Mouse (Mus musculus): ENCODE results near the gene Mitf. TPM values are rescaled to one million over a fixed set of nuclear protein-coding genes. Genes with fewer than 3 reads are reported as not detected.

The Mitf gene
- polyA plus RNA-seq, 1 experiment from 2014 or later: 2.4 TPM

DNA sequence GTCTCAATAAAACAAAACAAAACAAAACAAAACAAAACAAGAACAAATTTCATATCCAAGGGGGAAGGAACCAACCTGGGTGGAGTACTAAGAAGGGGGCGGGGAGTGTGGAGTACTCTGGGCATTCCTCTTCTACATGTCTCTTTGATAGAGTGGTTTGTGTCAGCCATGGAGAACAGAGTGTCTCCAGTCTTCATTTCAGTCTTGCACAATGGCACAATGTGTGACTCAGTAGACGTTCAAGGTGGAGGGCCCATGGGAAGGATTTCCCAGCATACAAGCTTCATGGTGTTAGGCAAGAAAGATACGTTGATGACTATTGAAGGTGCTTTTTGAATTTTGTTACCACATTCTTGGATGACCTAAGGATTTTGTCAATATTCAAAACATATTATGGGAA lies 117.4 kb downstream of the Mitf start:
- WGBS: 87% methylated on average over 3 of the region's 3 CpGs
- Histone ChIP-seq H3K27me3 (no peaks in the 10 kb centered on the region), H3K4me3 (no peak overlapping the region), H3K27ac (no peak overlapping the region), H3K4me1 (peaks cover 5% of the 10 kb centered on the region; the same call in 1 of the 2 replicates), H3K4me2 (replicated peaks) (no peak overlapping the region), H3K9me3 (no peaks in the 10 kb centered on the region), H3K9ac (no peak overlapping the region), H3K36me3 (no peaks in the 10 kb centered on the region)
- no peak for ATAC-seq (ENCODE audit: low FRiP score, low read depth)

DNA sequence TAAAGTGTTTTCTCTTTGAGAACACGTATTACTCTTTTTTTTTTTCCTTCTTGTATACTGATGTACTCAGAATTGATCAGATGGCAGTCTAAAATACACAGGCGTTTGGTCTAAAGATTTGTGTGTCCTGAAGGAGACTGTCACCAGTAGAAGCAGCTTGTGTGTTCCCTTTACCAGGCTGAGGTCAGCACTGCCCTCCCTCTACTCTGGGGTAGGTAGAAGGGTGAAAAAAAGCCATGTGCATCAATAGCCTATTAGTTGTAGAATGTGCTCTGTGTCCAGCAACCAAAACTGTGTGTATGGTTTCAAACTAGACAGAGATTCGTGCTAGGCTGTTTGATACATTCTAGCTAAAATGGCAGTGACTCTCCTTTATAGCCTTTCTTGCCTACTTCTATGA lies 122.2 kb downstream of the Mitf start:
- Histone ChIP-seq H3K36me3 (no peaks in the 10 kb centered on the region), H3K4me1 (no peaks in the 10 kb centered on the region), H3K9ac (no peak overlapping the region), H3K27me3 (no peaks in the 10 kb centered on the region), H3K9me3 (no peaks in the 10 kb centered on the region), H3K4me2 (replicated peaks) (no peak overlapping the region), H3K4me3 (no peak overlapping the region), H3K27ac (no peak overlapping the region)
- 75% methylated on average over 3 of the region's 3 CpGs for WGBS
- no peak for ATAC-seq (ENCODE audit: low FRiP score, low read depth)

DNA sequence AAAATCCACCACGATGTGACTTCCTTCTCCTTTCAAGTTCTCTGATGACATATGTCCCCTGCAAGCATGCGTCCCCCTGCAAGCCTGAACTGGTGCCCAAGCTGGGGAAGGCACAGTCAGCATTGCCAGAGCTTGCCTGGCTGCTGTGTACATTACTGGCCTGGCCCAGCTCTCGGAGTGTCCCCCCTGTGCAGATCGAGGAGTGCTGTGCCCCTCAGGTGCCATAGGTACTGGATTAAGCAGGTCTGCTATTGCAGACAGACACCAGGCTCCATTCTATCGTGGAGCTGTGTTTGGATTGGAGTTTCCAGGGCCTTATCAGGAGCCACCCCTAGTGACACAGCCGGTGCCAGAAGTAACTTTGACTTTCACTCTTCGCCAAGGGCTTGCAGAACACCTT lies 122.6 kb downstream of the Mitf start:
- WGBS: 76% methylated on average over 7 of the region's 7 CpGs
- Histone ChIP-seq H3K27ac (no peak overlapping the region), H3K27me3 (no peaks in the 10 kb centered on the region), H3K36me3 (no peaks in the 10 kb centered on the region), H3K4me1 (no peaks in the 10 kb centered on the region), H3K9me3 (no peaks in the 10 kb centered on the region), H3K9ac (no peak overlapping the region), H3K4me2 (replicated peaks) (no peak overlapping the region), H3K4me3 (no peak overlapping the region)
- ATAC-seq (ENCODE audit: low FRiP score, low read depth): no peak

DNA sequence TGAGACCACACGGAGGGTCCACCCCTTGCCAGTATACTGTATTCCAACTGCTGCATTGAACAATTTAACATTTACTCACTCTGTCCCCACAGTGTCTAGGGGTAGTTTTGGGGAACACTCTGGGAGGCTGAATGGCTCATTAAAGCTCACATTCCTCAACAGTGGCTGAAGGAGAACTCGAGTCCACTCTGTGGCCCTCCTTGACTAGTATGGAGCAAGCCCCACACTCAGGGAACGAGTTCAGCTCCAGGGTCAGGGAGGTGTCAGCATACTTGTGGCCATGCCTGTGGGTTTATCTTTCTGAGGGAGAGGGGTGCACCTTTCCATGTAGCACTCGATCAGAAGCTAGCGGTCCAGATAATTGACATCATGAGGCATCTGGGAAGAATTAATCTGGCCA lies 130.3 kb downstream of the Mitf start:
- Histone ChIP-seq H3K27me3 (no peaks in the 10 kb centered on the region), H3K4me3 (no peak overlapping the region), H3K4me2 (replicated peaks) (no peak overlapping the region), H3K27ac (no peak overlapping the region), H3K9me3 (no peaks in the 10 kb centered on the region), H3K9ac (no peak overlapping the region), H3K4me1 (peaks cover 18% of the 10 kb centered on the region), H3K36me3 (no peaks in the 10 kb centered on the region)
- WGBS: 66% methylated on average over 5 of the region's 5 CpGs
- ATAC-seq (ENCODE audit: low FRiP score, low read depth): no peak

DNA sequence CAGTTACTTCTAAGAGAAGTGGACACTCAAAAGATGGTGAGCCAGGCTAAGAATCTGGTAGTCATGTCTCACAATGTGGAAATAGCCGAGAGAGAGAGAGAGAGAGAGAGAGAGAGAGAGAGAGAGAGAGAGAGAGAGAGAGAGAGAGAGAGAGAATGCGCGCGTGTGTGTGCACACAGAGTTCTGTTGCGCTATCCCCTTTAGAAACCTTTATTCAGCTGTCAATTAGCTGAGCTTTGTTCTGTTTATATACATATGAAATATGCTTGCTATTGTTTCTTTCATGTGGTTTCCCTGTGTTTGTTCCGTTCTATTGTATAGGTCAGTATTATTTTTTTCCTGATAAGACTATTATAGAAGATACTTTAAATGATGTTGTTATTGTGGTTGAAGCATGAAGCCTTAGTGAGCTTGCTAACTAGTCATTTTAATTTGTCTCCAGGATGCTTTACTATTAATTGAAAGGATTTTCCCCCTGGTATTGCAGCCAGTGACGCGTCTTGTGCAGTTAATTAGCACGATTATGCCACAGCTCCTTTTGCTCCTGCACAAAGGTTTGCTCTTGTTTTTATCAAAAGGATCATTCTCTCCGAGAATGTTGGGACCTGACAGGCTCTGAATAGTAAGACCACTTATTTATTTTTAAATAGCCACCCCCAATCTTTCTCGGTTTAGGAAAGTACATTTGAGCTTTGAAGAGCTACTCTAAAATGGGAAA lies 131.2 kb downstream of the Mitf start:
- Histone ChIP-seq H3K4me2 (replicated peaks) (no peak overlapping the region), H3K9me3 (no peaks in the 10 kb centered on the region), H3K4me1 (peaks cover 18% of the 10 kb centered on the region), H3K27ac (no peak overlapping the region), H3K27me3 (no peaks in the 10 kb centered on the region), H3K4me3 (no peak overlapping the region), H3K36me3 (no peaks in the 10 kb centered on the region), H3K9ac (no peak overlapping the region)
- ATAC-seq (ENCODE audit: low FRiP score, low read depth): no peak
- WGBS: 66% methylated on average over 11 of the region's 11 CpGs

DNA sequence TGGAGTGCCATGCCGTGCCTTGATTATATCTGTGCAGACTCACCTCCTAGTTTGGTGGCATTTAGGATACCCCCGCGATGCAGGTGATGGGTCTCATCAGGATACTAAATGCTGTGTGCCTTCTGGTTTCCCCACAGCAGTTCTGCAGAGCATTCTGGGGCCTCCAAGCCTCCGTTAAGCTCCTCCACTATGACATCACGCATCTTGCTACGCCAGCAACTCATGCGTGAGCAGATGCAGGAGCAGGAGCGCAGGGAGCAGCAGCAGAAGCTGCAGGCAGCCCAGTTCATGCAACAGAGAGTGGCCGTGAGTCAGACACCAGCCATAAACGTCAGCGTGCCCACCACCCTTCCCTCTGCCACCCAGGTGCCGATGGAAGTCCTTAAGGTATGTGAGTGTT lies 134.1 kb downstream of the Mitf start:
- 75% methylated on average over 12 of the region's 12 CpGs for WGBS
- Histone ChIP-seq H3K4me2 (replicated peaks) (no peak overlapping the region), H3K27me3 (no peaks in the 10 kb centered on the region), H3K4me3 (no peak overlapping the region), H3K27ac (no peak overlapping the region), H3K36me3 (no peaks in the 10 kb centered on the region), H3K9me3 (no peaks in the 10 kb centered on the region), H3K4me1 (peaks cover 18% of the 10 kb centered on the region), H3K9ac (no peak overlapping the region)
- ATAC-seq (ENCODE audit: low FRiP score, low read depth): no peak

DNA sequence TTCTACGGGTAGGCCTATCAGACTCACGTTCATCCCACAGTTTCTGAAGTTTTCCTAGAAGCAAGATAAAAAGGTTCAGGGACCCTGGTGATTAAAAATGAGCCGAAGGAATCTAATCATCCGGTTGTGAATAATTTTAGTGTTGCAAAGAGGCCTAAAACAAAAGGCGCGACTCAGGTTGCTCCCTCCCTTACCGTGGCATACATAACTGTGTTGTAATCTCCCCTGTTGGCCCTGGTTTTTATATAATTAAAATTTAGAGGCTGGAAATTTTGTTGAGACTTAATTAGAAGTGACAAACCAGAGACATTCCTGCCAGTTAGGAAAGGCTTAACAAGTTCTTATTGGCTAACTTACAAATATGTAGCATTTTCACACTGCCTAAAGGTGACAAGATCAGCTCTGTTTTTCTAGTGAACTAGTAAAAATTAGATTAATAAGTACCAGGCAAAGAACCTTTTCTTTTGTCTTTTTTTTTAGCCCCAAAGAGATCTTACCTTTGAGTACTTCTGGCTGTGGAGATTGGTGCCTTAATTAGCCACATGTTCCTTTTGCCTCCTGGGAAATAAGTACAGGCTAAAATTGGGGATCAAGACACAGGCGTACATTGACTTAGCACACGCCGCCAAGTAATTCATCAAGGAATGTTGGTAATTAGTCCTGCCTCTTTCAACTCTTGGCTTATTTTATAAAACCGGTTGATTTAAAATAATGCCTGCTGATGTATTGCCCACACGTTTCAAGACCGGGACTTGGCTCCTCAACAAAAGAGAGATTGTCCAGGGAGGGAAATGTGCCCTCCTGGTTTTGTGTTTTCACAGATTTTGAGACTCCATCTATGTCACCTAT lies 143.4 kb downstream of the Mitf start:
- 0 out of 2 replicates have a peak, but pooled peaks have one; percentile 36 for ATAC-seq (ENCODE audit: low FRiP score, low read depth)
- H3K27ac ChIP-seq: peak overlapping the region; percentile 28; the same call in 1 of the 2 replicates

DNA sequence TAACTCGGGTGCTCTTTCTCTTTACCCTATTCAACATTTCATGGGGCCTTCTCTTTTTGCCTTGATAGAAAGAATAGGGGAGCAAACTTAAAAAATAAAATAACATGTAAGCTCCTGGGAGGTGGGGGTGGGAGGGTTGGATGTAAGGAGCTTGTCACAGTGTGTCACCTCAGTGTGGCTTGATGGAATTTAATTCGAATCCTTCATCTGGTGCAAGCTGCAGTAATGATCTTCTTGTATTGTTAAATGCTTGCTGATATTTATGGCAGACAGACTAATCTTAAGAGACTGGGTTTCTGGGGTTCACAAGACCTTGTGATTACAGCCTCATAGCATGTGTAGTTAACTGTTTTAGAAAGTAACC lies 144.0 kb downstream of the Mitf start:
- Histone ChIP-seq H3K4me1 (peaks cover 16% of the 10 kb centered on the region), H3K9me3 (no peaks in the 10 kb centered on the region), H3K4me2 (replicated peaks) (no peak overlapping the region), H3K27ac (peak overlapping the region; percentile 28; the same call in 1 of the 2 replicates), H3K9ac (no peak overlapping the region), H3K4me3 (no peak overlapping the region), H3K27me3 (no peaks in the 10 kb centered on the region), H3K36me3 (no peaks in the 10 kb centered on the region)
- 49% methylated on average over 2 of the region's 2 CpGs for WGBS
- ATAC-seq (ENCODE audit: low FRiP score, low read depth): no peak

More for the DNA sequence above, 143.4 kb downstream of the Mitf start:
- H3K27me3 ChIP-seq: no peaks in the 10 kb centered on the region
- no peak overlapping the region for H3K9ac ChIP-seq
- no peak overlapping the region for H3K4me3 ChIP-seq
- H3K9me3 ChIP-seq: no peaks in the 10 kb centered on the region
- no peak overlapping the region for H3K4me2 ChIP-seq (replicated peaks)
- 30% methylated on average over 13 of the region's 13 CpGs for WGBS
- H3K4me1 ChIP-seq: peaks cover 16% of the 10 kb centered on the region
- H3K36me3 ChIP-seq: no peaks in the 10 kb centered on the region

DNA sequence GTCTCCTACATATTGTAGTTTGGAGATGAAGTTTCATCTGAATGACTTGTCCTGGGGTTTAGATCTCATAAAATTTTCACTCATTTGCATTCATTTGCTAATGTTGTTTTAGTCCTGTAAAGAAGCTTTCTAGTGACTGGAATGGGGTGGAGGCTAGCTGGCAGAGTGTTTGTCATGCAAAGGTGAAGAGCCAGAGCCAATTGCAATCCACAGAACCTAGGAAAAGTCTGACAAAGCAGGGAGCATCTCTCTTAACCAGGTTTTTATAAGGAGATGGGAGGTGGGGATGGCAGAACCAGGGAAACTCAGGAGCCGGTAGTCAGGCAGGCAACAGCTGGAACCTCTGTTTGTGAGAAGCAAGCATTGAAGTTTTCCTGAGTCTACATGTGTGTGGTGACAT lies 144.9 kb downstream of the Mitf start:
- WGBS: 38% methylated on average over 1 of the region's 1 CpGs
- Histone ChIP-seq H3K27me3 (no peaks in the 10 kb centered on the region), H3K27ac (no peak overlapping the region), H3K4me2 (replicated peaks) (no peak overlapping the region), H3K9ac (no peak overlapping the region), H3K9me3 (no peaks in the 10 kb centered on the region), H3K4me3 (no peak overlapping the region), H3K4me1 (peaks cover 16% of the 10 kb centered on the region), H3K36me3 (no peaks in the 10 kb centered on the region)
- no peak for ATAC-seq (ENCODE audit: low FRiP score, low read depth)

DNA sequence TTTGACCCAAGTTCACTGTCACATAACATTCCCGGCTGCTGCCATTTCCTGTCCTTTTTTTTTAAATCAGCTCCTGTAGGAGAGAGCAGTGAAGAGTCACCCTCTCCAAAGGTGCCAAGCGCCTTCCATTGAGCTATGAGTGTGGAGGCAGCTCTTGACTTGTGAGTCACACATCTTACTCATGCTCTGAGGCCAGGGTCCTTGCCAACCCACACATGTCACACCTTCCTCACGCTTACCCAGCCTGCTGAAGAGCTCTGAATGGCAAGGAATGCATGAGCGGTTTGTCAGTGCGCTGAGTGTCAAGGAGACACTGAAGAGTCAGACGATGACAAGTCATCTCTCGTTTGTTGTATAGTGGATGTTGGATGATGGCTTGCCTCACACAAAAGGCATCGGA lies 146.0 kb downstream of the Mitf start:
- WGBS: 86% methylated on average over 8 of the region's 8 CpGs
- Histone ChIP-seq H3K4me3 (no peak overlapping the region), H3K27me3 (no peaks in the 10 kb centered on the region), H3K36me3 (no peaks in the 10 kb centered on the region), H3K4me2 (replicated peaks) (no peak overlapping the region), H3K4me1 (peaks cover 16% of the 10 kb centered on the region), H3K9ac (no peak overlapping the region), H3K27ac (no peak overlapping the region), H3K9me3 (no peaks in the 10 kb centered on the region)
- ATAC-seq (ENCODE audit: low FRiP score, low read depth): no peak

DNA sequence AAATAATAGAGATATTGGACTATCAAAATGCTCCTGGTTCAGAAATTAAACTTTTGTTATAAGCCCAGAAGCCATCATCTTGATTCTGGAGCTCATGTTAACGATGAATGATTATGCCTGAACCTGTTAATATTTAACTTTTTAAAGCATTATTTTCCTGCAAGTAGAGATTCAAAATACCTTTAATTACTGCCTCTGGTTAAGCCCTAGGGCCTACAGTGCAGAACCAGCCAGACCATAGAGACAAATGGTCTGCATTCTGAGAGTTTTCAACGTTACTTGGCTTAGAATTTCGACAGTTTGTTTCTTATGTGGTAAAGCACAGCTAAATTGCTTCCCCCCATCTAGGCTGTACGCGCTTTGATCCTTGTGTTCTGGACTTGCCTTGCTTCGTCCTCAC lies 149.3 kb downstream of the Mitf start:
- Histone ChIP-seq H3K4me1 (peaks cover 5% of the 10 kb centered on the region; the same call in 1 of the 2 replicates), H3K27ac (no peak overlapping the region), H3K9me3 (no peaks in the 10 kb centered on the region), H3K4me3 (no peak overlapping the region), H3K4me2 (replicated peaks) (no peak overlapping the region), H3K9ac (no peak overlapping the region), H3K27me3 (no peaks in the 10 kb centered on the region), H3K36me3 (no peaks in the 10 kb centered on the region)
- WGBS: 68% methylated on average over 6 of the region's 6 CpGs
- no peak for ATAC-seq (ENCODE audit: low FRiP score, low read depth)

DNA sequence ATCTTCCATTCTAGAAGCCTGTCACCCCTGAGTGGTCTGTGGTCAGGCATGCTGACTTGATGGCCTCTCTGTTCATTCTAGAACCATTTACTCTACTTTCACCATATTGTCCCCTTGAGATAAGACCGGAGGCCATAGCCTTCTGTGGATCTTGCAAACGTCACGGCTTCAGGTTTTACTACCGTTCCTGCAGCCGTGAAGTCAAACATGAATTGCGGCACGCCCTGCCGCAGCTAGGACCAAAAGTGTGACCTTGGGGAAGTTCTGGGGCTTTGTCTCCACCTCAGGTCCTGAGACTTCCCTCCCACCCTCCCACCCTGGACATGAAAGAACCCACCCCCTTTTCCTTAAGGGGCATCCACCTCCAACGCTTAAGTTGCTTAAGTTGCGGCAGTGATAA lies 149.8 kb downstream of the Mitf start:
- Histone ChIP-seq H3K9me3 (no peaks in the 10 kb centered on the region), H3K9ac (no peak overlapping the region), H3K4me1 (0 out of 2 replicates have a peak, but pooled peaks cover 2% of the 10 kb centered on the region), H3K4me3 (no peak overlapping the region), H3K4me2 (replicated peaks) (no peak overlapping the region), H3K36me3 (no peaks in the 10 kb centered on the region), H3K27ac (no peak overlapping the region), H3K27me3 (no peaks in the 10 kb centered on the region)
- 75% methylated on average over 10 of the region's 10 CpGs for WGBS
- ATAC-seq (ENCODE audit: low FRiP score, low read depth): no peak

Measured in limb, embryonic 13.5 days (tissue).